Mouse (Mus musculus) neutrophil, adult 59 days (primary cell): Measurements from ENCODE around the gene Nup37. TPM values are rescaled to one million over a fixed set of nuclear protein-coding genes. Genes with fewer than 3 reads are reported as not detected.

Experiments
- total RNA-seq, 2 experiments: library from RNA; stranded (reverse); gene quantifications; 1 replicate in 1 of 2; 2 replicates in 1 of 2; pipeline ENCODE4 v1.2.4; 2023

Gene Nup37
- total RNA-seq = 10 to 100 TPM in 1 of 2 experiments, 1 to 10 TPM in 1; 6.3 to 11.2 TPM

DNA sequence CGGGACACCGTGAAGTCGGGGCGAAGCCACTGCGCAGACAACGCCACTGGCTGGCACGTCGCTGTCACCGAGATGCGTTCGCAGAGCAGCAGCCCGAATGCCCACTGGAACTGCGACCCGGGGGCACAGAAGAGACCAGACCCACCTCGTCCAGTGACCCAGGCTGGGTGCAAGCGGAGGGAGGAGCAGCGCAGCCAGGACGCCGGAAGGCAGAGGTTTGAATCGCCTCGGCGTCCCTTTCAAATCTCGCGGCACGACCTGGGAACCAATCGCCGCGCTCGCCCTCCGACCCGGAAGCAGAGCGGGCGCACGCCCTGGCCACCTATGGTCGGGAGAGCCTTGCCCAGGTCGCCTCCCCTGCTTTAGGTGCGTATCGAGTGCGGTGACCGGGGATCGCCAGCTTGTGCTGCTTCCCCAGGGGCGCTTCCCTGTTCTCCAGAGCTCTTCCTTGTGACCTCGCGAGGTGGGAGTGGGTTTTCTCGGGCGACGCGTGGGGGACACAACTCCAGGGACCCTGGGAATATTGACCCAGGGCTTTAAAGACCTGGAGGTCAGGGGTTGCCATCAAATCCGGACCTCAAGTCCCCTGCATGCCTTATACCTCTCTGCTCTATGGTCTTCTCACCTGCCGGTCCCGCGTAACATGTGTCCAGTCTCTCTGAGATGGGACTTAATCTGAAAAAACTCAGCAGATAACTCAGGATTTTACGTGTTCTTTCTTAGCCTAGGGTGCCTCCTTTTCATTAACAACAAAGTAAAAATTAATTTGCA is at the start of gene Nup37, which contains the start of gene Parpbp:
Nup37 (plus strand) TSS at position 286 of the 771 bp plus-strand sequence.
Parpbp (minus strand) TSS at position 235 of the 771 bp plus-strand sequence.

DNA sequence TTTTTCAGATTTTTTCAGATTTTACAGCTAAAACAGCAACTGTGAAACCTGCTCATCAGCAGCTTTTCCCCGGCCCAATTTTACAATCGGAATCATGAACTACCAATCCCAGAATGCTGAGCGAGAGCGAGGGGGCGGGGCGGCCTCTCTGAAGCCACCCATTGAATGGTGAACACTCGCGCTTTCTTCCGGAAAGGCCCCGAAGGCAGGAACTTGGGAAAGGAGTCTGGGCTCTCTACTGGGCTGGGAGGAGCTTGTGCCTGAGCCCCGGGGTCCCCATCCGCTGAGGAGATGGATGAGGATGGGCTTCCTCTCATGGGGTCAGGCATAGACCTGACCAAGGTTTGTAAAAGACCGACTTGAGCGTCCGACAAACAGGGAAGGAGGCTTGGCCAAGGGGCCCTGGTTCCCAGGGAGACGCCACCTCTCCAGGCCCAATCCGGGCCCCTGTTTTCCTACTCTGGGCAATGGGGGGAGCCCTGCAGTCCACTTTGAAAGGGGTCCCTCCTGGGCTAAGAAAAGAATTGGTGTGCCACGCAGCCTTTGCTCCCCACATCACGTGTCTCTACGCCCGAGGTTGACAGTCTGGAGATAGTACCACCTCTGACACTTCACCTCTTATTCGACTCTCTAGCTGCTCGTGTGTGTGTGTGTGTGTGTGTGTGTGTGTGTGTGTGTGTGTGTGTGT is 54.3 kb downstream of the Nup37 start, which contains the start of gene Washc3:
Washc3 (plus strand) TSS at position 143 of the 688 bp plus-strand sequence.

Other genes with a start within 250 kb of the Nup37 start
- not detected for gene Pmch, start 55.9 kb upstream of the Nup37 start, total RNA-seq
- 10 to 100 TPM in 1 of 2 experiments, 1 to 10 TPM in 1; 9.5 to 11.9 TPM for gene Parpbp, start 51 bp upstream of the Nup37 start, total RNA-seq
- gene Washc3, start 54.1 kb downstream of the Nup37 start, total RNA-seq = 10 to 100 TPM; 23.1 to 28.3 TPM
- gene Dram1, start 232.1 kb downstream of the Nup37 start, total RNA-seq = 10 to 100 TPM; 32.3 to 33.9 TPM
- 10 to 100 TPM; 25.8 to 33.0 TPM for gene Gnptab, start 232.1 kb downstream of the Nup37 start, total RNA-seq